In the genomic region with DNA sequence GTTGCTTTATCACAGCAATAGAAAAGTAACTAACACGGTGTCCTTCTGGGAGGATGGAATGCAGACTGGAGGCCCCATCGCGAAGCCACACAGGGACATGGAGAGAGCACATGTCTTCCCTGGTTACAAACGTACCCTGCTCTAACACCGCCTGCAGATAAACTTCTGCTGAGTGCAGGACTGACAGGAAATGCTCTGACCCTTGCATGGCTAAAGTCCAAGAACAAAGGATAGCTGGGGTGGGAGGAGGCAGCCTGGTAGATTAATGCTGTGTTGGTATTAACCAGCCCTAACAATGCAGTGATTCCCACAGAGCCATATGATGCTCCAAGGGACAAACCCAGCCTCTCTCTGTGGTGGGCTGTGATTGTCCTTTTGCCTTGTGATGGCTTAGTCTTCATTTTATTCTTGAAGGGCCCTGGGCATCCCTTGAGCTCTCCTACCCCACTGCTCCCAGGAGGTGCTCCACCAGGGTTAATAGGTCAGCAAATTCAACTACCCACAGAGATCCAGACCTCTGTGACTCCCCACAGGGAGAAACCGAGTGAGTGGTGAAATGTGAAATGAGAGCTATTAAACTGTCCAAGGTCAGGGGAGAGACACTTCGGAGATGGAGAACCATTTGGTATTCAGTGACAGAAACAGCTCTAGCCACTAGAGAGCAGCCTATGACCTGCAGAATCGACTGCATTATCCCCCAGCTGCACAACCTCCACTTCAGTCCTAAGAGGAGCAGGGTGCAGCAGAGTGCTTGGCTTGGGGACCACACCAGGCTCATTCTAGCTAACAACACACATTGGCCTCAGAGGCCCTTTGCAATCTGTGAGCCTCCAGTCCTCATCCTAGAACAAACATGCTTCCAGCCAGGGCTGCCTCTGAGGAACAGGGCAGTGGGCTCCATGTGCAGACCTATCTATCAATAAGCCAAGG, we compare ENCODE assay signal across 10 mouse cellular contexts. TPM values are rescaled to one million over a fixed set of nuclear protein-coding genes. Genes with fewer than 3 reads are reported as not detected.
A peak's percentile ranks its signal among the peaks of the same experiment; 100 is the strongest.
DNase-seq lines count a peak whose midpoint lies in the region; ATAC-seq and TF ChIP-seq lines count a peak whose summit lies in the region.
"Had no signal": no experiment of that assay in that cellular context is flagged by ENCODE, and none has a peak within 500 bp of the region (broad histone marks: within the 10 kb centered on the region; RNA-seq: fewer than 3 reads in every experiment).

No protein-coding gene starts in this region.

- peaks cover 36% of the 10 kb centered on the region for H3K36me3 ChIP-seq in embryonic facial prominence, embryonic 10.5 days (replicated peaks)
- peaks cover 4% of the 10 kb centered on the region; the same call in 1 of the 2 replicates for H3K36me3 ChIP-seq in hindbrain, embryonic 16.5 days (ENCODE audit: control insufficient read depth, insufficient read depth, low read length)
- H3K36me3 ChIP-seq in liver, embryonic 12.5 days, result no peaks in the 10 kb centered on the region
- H3K36me3 ChIP-seq in stomach, postnatal 0 days (ENCODE audit: control insufficient read depth, insufficient read depth, low read length), result no peaks in the 10 kb centered on the region
- H3K36me3 ChIP-seq: midbrain, embryonic 12.5 days had no signal

- DNase-seq in lung, adult 2 months, result no peak
- no peak for DNase-seq in lung, adult 18-20 months
- DNase-seq in Muller cell, postnatal 12 days (ENCODE audit: inconsistent ontology term), result peak; percentile 68
- DNase-seq in embryonic facial prominence, embryonic 10.5 days (ENCODE audit: low spot score), result peak; percentile 50
- DNase-seq in stomach, postnatal 0 days (ENCODE audit: low spot score), result peak; percentile 29
- no peak for DNase-seq in left cerebral cortex, adult 18-20 months (ENCODE audit: low spot score in 2 of 2)

- H3K4me1 ChIP-seq in lung, adult 2 months (ENCODE audit: control insufficient read depth, insufficient read depth, low read length), result no peaks in the 10 kb centered on the region; the same call in 1 of the 2 replicates
- H3K4me1 ChIP-seq in embryonic facial prominence, embryonic 10.5 days, result peaks cover 37% of the 10 kb centered on the region
- no peaks in the 10 kb centered on the region for H3K4me1 ChIP-seq in hindbrain, embryonic 16.5 days (ENCODE audit: control insufficient read depth, insufficient read depth, low read depth, low read length)
- peaks cover 15% of the 10 kb centered on the region for H3K4me1 ChIP-seq in liver, embryonic 12.5 days
- H3K4me1 ChIP-seq in stomach, postnatal 0 days (replicated peaks; ENCODE audit: control insufficient read depth, insufficient read depth), result no peaks in the 10 kb centered on the region

- H3K9ac ChIP-seq in hindbrain, embryonic 16.5 days (ENCODE audit: low read depth, low read length), result no peak overlapping the region
- no peak overlapping the region for H3K9ac ChIP-seq in liver, embryonic 12.5 days
- H3K9ac ChIP-seq in stomach, postnatal 0 days (ENCODE audit: low read length), result no peak overlapping the region
- H3K9ac ChIP-seq: embryonic facial prominence, embryonic 12.5 days; midbrain, embryonic 12.5 days had no signal

- peak; percentile 62 for ATAC-seq in hindbrain, embryonic 16.5 days
- ATAC-seq in liver, embryonic 12.5 days, result 0 out of 2 replicates have a peak, but pooled peaks have one; percentile 46
- ATAC-seq in stomach, postnatal 0 days (ENCODE audit: low FRiP score, low TSS enrichment), result 0 out of 2 replicates have a peak, but pooled peaks have one; percentile 58

- 20% methylated on average over 8 of the region's 8 CpGs for WGBS in lung, adult 2 months
- WGBS in embryonic facial prominence, embryonic 10.5 days, result 44% methylated on average over 8 of the region's 8 CpGs
- 26% methylated on average over 8 of the region's 8 CpGs for WGBS in hindbrain, embryonic 16.5 days
- 29% methylated on average over 8 of the region's 8 CpGs for WGBS in liver, embryonic 12.5 days (ENCODE audit: insufficient replicate concordance)
- 26% methylated on average over 8 of the region's 8 CpGs for WGBS in stomach, postnatal 0 days

- peaks cover 14% of the 10 kb centered on the region for H3K27me3 ChIP-seq in embryonic facial prominence, embryonic 10.5 days (replicated peaks; ENCODE audit: low read depth, poor library complexity, severe bottlenecking)
- H3K27me3 ChIP-seq in hindbrain, embryonic 16.5 days (replicated peaks; ENCODE audit: control insufficient read depth, insufficient read depth, low read length), result no peaks in the 10 kb centered on the region
- peaks cover 24% of the 10 kb centered on the region for H3K27me3 ChIP-seq in liver, embryonic 12.5 days (replicated peaks)
- no peaks in the 10 kb centered on the region for H3K27me3 ChIP-seq in stomach, postnatal 0 days (ENCODE audit: control insufficient read depth, insufficient read depth, low read length)

- H3K27ac ChIP-seq in embryonic facial prominence, embryonic 10.5 days (replicated peaks), result no peak overlapping the region
- no peak overlapping the region for H3K27ac ChIP-seq in hindbrain, embryonic 16.5 days (ENCODE audit: low read depth, low read length)
- H3K27ac ChIP-seq in liver, embryonic 12.5 days, result no peak overlapping the region
- H3K27ac ChIP-seq in stomach, postnatal 0 days (replicated peaks), result 0 out of 2 replicates have a peak overlapping the region, but pooled peaks have one; percentile 40
- H3K27ac ChIP-seq: embryonic facial prominence, embryonic 12.5 days; midbrain, embryonic 12.5 days had no signal

- no peak overlapping the region for H3K4me2 ChIP-seq in hindbrain, embryonic 16.5 days (ENCODE audit: low read length)
- no peak overlapping the region for H3K4me2 ChIP-seq in liver, embryonic 12.5 days
- H3K4me2 ChIP-seq in stomach, postnatal 0 days (replicated peaks; ENCODE audit: low read depth), result no peak overlapping the region
- H3K4me2 ChIP-seq: embryonic facial prominence, embryonic 12.5 days; midbrain, embryonic 12.5 days had no signal

- H3K9me3 ChIP-seq in embryonic facial prominence, embryonic 10.5 days, result no peaks in the 10 kb centered on the region
- no peaks in the 10 kb centered on the region for H3K9me3 ChIP-seq in hindbrain, embryonic 16.5 days (ENCODE audit: control insufficient read depth, low read length)
- no peaks in the 10 kb centered on the region for H3K9me3 ChIP-seq in liver, embryonic 12.5 days (replicated peaks)
- no peaks in the 10 kb centered on the region for H3K9me3 ChIP-seq in stomach, postnatal 0 days (ENCODE audit: control insufficient read depth, low read length)
- H3K9me3 ChIP-seq: embryonic facial prominence, embryonic 12.5 days; midbrain, embryonic 12.5 days had no signal

- TF ChIP-seq CTCF in lung, adult 2 months (IDR thresholded peaks at IDR 0.05; ENCODE audit: insufficient read depth, low read length), result peak; percentile 59
- TF ChIP-seq CTCF in stomach, postnatal 0 days (IDR thresholded peaks at IDR 0.05; ENCODE audit: low read depth), result peak; percentile 85

- no peak for TF ChIP-seq POLR2A in lung, adult 2 months (IDR thresholded peaks at IDR 0.05; ENCODE audit: borderline replicate concordance, extremely low read depth, low read depth, low read length)

- TF ChIP-seq EP300 in stomach, postnatal 0 days (optimal IDR thresholded peaks at IDR 0.05), result no peak

- no peak overlapping the region for H3K4me3 ChIP-seq in lung, adult 2 months (replicated peaks; ENCODE audit: extremely low read depth, low read depth, low read length)
- H3K4me3 ChIP-seq in embryonic facial prominence, embryonic 10.5 days, result no peak overlapping the region
- H3K4me3 ChIP-seq in hindbrain, embryonic 16.5 days (ENCODE audit: low read length), result no peak overlapping the region
- no peak overlapping the region for H3K4me3 ChIP-seq in liver, embryonic 12.5 days
- no peak overlapping the region for H3K4me3 ChIP-seq in stomach, postnatal 0 days (ENCODE audit: low read depth, low read length)
- H3K4me3 ChIP-seq: embryonic facial prominence, embryonic 12.5 days; midbrain, embryonic 12.5 days had no signal

RNA-seq across cellular contexts. Expression of a gene that starts 28.1 kb away (rescaled TPM):
- polyA plus RNA-seq in lung, adult 2 months (2012; rRNA removed), result 17.3 and 19.5 TPM in 2 replicates
- 1.4 and 2.5 TPM in 2 replicates for polyA plus RNA-seq in embryonic facial prominence, embryonic 10.5 days (2016; fragmentation: Nextera tagmentation; extraction: Ambion mirVana)
- polyA plus RNA-seq in hindbrain, embryonic 16.5 days (2015; fragmentation: Nextera tagmentation; extraction: Ambion mirVana), result 1.5 and 1.6 TPM in 2 replicates
- polyA plus RNA-seq in liver, embryonic 12.5 days (2016; fragmentation: Nextera tagmentation; extraction: Ambion mirVana), result 3.8 and 3.9 TPM in 2 replicates
- 9.6 and 9.9 TPM in 2 replicates for polyA plus RNA-seq in stomach, postnatal 0 days (2015; fragmentation: Nextera tagmentation; extraction: Ambion mirVana)
- total RNA-seq in left cerebral cortex, adult 18-20 months (2021), result under 1 TPM; 0.40 to 0.44 TPM

RNA-seq across cellular contexts. Expression of a gene that starts 46.9 kb away (rescaled TPM):
- 142 and 150 TPM in 2 replicates for polyA plus RNA-seq in lung, adult 2 months (2012; rRNA removed)
- polyA plus RNA-seq in embryonic facial prominence, embryonic 10.5 days (2016; fragmentation: Nextera tagmentation; extraction: Ambion mirVana), result 106 and 114 TPM in 2 replicates
- 133 and 146 TPM in 2 replicates for polyA plus RNA-seq in hindbrain, embryonic 16.5 days (2015; fragmentation: Nextera tagmentation; extraction: Ambion mirVana)
- polyA plus RNA-seq in liver, embryonic 12.5 days (2016; fragmentation: Nextera tagmentation; extraction: Ambion mirVana), result 44.6 and 52.1 TPM in 2 replicates
- polyA plus RNA-seq in stomach, postnatal 0 days (2015; fragmentation: Nextera tagmentation; extraction: Ambion mirVana), result 79.1 and 84.8 TPM in 2 replicates
- total RNA-seq in left cerebral cortex, adult 18-20 months (2021), result 10 to 100 TPM; 54.2 to 55.2 TPM

Comparison
In these comparisons a context has a peak if more than half of its experiments do, and no peak if none do; other contexts are left out.
1. DNase-seq: peak in Muller cell, postnatal 12 days (single experiment), embryonic facial prominence, embryonic 10.5 days (single experiment) and stomach, postnatal 0 days (single experiment); none in lung, adult 2 months (single experiment), lung, adult 18-20 months (0 of 2) and left cerebral cortex, adult 18-20 months (0 of 2).
2. Peak in every context shown above with its lines, with median percentiles within 50 percentile points of each other: ATAC-seq.